Mouse (Mus musculus) midbrain, embryonic 16.5 days (tissue): Measurements from ENCODE around the gene Fgfr2. TPM values are rescaled to one million over a fixed set of nuclear protein-coding genes. Genes with fewer than 3 reads are reported as not detected.

ENCODE experiments used
- ATAC-seq: fragments of 200-750 bp; cut with Nextera tagmentation; 2 replicates; pipeline ENCODE4 v1.8.0; 2017; ENCODE audit warnings: moderate TSS enrichment
- H3K27ac ChIP-seq: fragments of 300-500 bp; sonication (generic); 2 replicates; pipeline ENCODE4 v1.5.1; 2014; ENCODE audit warnings: mild to moderate bottlenecking, low read length, mixed read lengths
- H3K27me3 ChIP-seq: fragments of 300-500 bp; sonication (generic); 2 replicates; pipeline ENCODE4 v1.6.1; 2014; ENCODE audit warnings: low read depth, low read length, mixed read lengths; ENCODE audit not compliant: control insufficient read depth, insufficient read depth
- H3K36me3 ChIP-seq: fragments of 300-500 bp; sonication (generic); 2 replicates; pipeline ENCODE4 v1.6.1; 2014; ENCODE audit warnings: mild to moderate bottlenecking, low read length, moderate library complexity, mixed read lengths; ENCODE audit not compliant: control insufficient read depth, insufficient read depth
- H3K4me1 ChIP-seq: fragments of 300-500 bp; sonication (generic); 2 replicates; pipeline ENCODE4 v1.6.1; 2014; ENCODE audit warnings: mild to moderate bottlenecking, low read length, mixed read lengths; ENCODE audit not compliant: control insufficient read depth, insufficient read depth
- H3K4me2 ChIP-seq: fragments of 300-500 bp; sonication (generic); 2 replicates; pipeline ENCODE4 v1.6.1; 2014; ENCODE audit warnings: mild to moderate bottlenecking, low read length, mixed read lengths
- H3K4me3 ChIP-seq: fragments of 300-500 bp; sonication (generic); 2 replicates; pipeline ENCODE4 v1.5.1; 2014; ENCODE audit warnings: low read depth, mild to moderate bottlenecking, low read length, moderate library complexity, mixed read lengths
- H3K9ac ChIP-seq: fragments of 300-500 bp; sonication (generic); 2 replicates; pipeline ENCODE4 v1.6.1; 2014; ENCODE audit warnings: low read depth, low read length, mixed read lengths
- H3K9me3 ChIP-seq: fragments of 300-500 bp; sonication (generic); replicated peaks from 2 replicates; pipeline ENCODE4 v1.6.1; 2014; ENCODE audit warnings: mild to moderate bottlenecking, low read length, mixed read lengths; ENCODE audit not compliant: control insufficient read depth, poor library complexity, severe bottlenecking
- WGBS: fragments of 180-500 bp; shearing (Covaris S2); extraction: QIAGEN DNeasy Blood & Tissue Kit; methylation state at CpG from one replicate; pipeline ENCODE4 v1.1.7; 2014; 5-methylcytosine and 5-hydroxymethylcytosine counted together
- polyA plus RNA-seq: library from polyadenylated mRNA; unstranded; fragments of >200 nt; fragmentation: Nextera tagmentation; extraction: Ambion mirVana; gene quantifications from 2 replicates; pipeline ENCODE4 v1.2.1, GENCODE M21; 2015

The Fgfr2 gene
- polyA plus RNA-seq, 1 experiment from 2014 or later, result 23.8 TPM

DNA sequence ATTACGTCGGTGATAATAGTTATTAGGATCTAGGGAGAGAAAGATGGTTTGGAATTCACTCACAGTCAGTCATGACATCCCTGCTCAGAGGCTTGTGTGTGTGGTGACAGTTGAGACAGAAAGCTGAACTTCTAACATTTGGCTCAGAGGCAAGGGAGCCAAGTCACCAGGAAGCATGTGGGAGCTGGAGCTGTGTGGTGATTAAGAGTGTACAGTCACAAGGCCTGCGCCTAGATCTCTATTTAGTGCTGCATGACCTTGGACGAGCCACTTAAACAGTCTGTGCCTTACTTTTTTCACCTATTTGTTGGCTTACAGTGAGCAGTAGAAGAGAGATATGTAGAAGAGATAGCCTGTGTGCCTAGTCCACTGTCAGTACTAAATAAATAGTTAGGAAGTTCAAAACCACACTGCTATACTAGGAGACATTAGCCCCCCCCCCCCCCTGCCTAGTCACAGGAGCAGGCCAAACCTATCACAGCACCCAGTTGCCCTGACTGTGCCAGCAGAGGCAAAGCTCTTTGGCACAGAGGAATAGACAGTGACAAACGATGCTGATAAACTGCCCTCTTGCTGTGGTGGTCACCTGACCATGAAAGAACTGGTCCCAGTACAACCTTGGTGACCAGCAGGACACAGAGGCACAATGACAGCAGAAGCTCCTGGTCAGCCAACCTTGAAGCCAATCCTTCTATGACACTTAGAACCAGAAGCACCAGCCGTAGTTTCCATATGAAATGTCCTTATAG lies 1052.1 kb downstream of the Fgfr2 start:
- Histone ChIP-seq H3K27me3 (no peaks in the 10 kb centered on the region), H3K36me3 (no peaks in the 10 kb centered on the region), H3K27ac (no peak overlapping the region), H3K4me2 (no peak overlapping the region), H3K4me3 (no peak overlapping the region), H3K9ac (no peak overlapping the region), H3K4me1 (no peaks in the 10 kb centered on the region), H3K9me3 (no peaks in the 10 kb centered on the region)
- ATAC-seq, result no peak
- WGBS, result 88% methylated on average over 6 of the region's 6 CpGs

GRCm38 (mm10) chr7:132067951-132068350 lies 1055.2 kb downstream of the Fgfr2 start:
- H3K4me2 ChIP-seq, result no peak overlapping the region
- H3K9me3 ChIP-seq, result no peaks in the 10 kb centered on the region
- ATAC-seq, result no peak
- H3K4me1 ChIP-seq, result no peaks in the 10 kb centered on the region
- H3K27ac ChIP-seq, result no peak overlapping the region
- H3K27me3 ChIP-seq, result no peaks in the 10 kb centered on the region
- no peak overlapping the region for H3K9ac ChIP-seq
- H3K4me3 ChIP-seq, result no peak overlapping the region
- H3K36me3 ChIP-seq, result no peaks in the 10 kb centered on the region
- WGBS, result 86% methylated on average over 5 of the region's 5 CpGs

GRCm38 (mm10) chr7:132067511-132067910 lies 1055.6 kb downstream of the Fgfr2 start:
- no peak overlapping the region for H3K27ac ChIP-seq

DNA sequence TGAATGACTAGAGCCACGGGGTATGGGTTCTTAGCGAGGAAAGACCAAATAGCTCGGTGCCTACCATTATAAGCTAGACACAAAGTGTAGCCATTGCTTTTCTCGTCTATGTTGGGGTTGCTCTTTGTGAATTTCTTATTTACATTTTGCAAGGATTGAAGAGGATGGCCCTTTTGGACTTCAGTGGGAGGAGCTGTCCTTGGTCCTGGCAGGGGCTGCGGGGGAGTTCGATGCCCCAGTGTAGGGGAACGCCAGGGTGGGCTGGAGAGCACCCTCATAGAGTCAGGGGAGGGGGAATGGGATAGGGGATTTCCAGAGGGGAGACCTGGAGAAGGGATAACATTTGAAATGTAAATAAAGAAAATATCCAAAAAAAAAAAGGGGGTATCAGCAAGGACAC lies 1063.0 kb downstream of the Fgfr2 start:
- no peak for ATAC-seq
- WGBS, result 79% methylated on average over 7 of the region's 7 CpGs
- Histone ChIP-seq H3K4me2 (no peak overlapping the region), H3K36me3 (no peaks in the 10 kb centered on the region), H3K27ac (no peak overlapping the region), H3K4me3 (no peak overlapping the region), H3K4me1 (peaks cover 6% of the 10 kb centered on the region; the same call in 1 of the 2 replicates), H3K27me3 (no peaks in the 10 kb centered on the region), H3K9ac (no peak overlapping the region), H3K9me3 (no peaks in the 10 kb centered on the region)

More at GRCm38 (mm10) chr7:132067511-132067910, 1055.6 kb downstream of the Fgfr2 start:
- whole genome bisulfite sequencing, result 85% methylated on average over 5 of the region's 5 CpGs
- H3K4me3 ChIP-seq, result no peak overlapping the region
- no peak for ATAC-seq
- H3K36me3 ChIP-seq, result no peaks in the 10 kb centered on the region
- no peaks in the 10 kb centered on the region for H3K27me3 ChIP-seq
- H3K9ac ChIP-seq, result no peak overlapping the region
- H3K4me2 ChIP-seq, result no peak overlapping the region
- no peaks in the 10 kb centered on the region for H3K9me3 ChIP-seq
- no peaks in the 10 kb centered on the region for H3K4me1 ChIP-seq

GRCm38 (mm10) chr7:132056565-132056964 lies 1066.6 kb downstream of the Fgfr2 start:
- Histone ChIP-seq H3K4me3 (no peak overlapping the region), H3K36me3 (no peaks in the 10 kb centered on the region), H3K9me3 (no peaks in the 10 kb centered on the region), H3K4me1 (peaks cover 6% of the 10 kb centered on the region; the same call in 1 of the 2 replicates), H3K27ac (no peak overlapping the region), H3K27me3 (no peaks in the 10 kb centered on the region), H3K4me2 (no peak overlapping the region), H3K9ac (no peak overlapping the region)
- ATAC-seq, result no peak
- 39% methylated on average over 7 of the region's 7 CpGs for WGBS

GRCm38 (mm10) chr7:132046662-132047061 lies 1076.5 kb downstream of the Fgfr2 start:
- no peak for ATAC-seq
- Histone ChIP-seq H3K36me3 (no peaks in the 10 kb centered on the region), H3K4me3 (no peak overlapping the region), H3K9me3 (no peaks in the 10 kb centered on the region), H3K27ac (no peak overlapping the region), H3K4me1 (no peaks in the 10 kb centered on the region), H3K4me2 (no peak overlapping the region), H3K27me3 (no peaks in the 10 kb centered on the region), H3K9ac (no peak overlapping the region)
- 44% methylated on average over 4 of the region's 4 CpGs for WGBS

DNA sequence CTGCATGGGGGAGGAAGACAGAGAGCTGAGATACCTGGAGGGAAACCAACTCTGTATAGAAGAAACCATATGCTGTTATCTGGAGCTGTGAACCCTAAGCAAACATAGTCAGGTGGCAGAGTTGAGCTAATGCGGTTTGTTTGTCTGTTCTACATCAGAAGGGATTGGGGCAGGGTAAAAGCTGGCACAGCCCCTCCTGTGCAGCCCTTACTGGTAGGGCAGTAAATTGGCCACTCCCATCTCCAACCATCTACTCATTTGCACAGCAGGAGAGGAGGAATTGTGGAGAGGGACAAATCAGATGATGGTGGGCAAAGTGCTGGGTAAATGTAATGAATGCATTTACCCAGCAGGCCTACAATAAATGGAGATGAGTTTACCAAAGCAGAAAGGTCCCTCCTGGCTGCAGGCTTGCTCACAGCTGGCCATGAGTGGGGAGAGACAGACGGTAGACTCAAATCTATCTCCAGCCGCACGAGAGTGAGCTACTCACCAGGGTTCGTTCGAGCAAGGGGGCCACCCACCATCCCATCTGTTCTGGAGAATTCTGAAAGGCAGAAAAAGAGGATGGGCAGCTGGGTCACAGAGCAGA lies 1091.1 kb downstream of the Fgfr2 start:
- Histone ChIP-seq H3K9me3 (no peaks in the 10 kb centered on the region), H3K27me3 (no peaks in the 10 kb centered on the region), H3K36me3 (no peaks in the 10 kb centered on the region), H3K9ac (no peak overlapping the region), H3K4me2 (no peak overlapping the region), H3K4me3 (no peak overlapping the region), H3K27ac (no peak overlapping the region), H3K4me1 (no peaks in the 10 kb centered on the region; the same call in 1 of the 2 replicates)
- WGBS, result 56% methylated on average over 6 of the region's 6 CpGs
- ATAC-seq, result no peak

DNA sequence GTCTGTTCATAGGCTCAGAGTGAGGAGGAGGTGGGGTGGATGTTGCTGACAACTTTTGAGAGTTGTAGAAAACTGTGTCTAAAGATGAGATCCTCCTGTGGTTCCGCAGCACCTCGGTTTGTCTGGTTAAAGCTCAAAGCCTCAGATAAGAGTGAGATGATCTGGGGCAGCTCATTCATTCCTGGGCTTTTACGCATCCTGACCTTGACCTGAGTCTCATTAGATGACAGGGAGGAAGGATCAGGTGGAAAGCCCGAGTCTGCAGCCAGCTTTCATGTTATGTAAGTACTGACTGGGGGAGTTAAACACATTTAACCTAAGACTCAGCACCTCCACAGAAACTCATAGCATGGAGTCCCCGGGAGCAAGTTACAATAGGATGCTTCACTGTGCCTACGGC lies 1096.5 kb downstream of the Fgfr2 start:
- Histone ChIP-seq H3K36me3 (no peaks in the 10 kb centered on the region), H3K4me2 (no peak overlapping the region), H3K9me3 (no peaks in the 10 kb centered on the region), H3K27me3 (no peaks in the 10 kb centered on the region), H3K4me1 (no peaks in the 10 kb centered on the region), H3K9ac (no peak overlapping the region), H3K27ac (no peak overlapping the region), H3K4me3 (no peak overlapping the region)
- no peak for ATAC-seq
- 73% methylated on average over 6 of the region's 6 CpGs for WGBS

DNA sequence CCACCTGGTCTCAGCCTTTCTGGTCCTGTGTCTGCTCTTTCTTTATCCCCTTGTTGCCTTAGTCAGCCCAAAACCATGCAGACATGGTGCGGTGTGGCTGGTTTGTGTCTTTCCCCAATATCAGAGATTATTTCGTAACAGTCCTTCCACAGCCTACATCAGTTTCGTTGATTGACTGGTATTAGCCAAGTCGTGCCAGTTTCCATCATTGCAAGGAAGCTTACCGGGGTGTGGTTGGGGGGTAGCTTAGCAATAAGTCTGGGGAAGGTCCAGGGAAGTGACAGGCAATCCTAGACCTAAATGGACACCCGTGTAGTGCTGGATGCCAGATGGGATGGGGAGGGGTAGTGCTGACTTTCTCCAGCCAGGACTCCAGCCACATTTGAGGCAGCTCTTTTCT lies 1097.6 kb downstream of the Fgfr2 start:
- H3K9ac ChIP-seq, result no peak overlapping the region
- no peaks in the 10 kb centered on the region for H3K27me3 ChIP-seq
- H3K4me1 ChIP-seq, result no peaks in the 10 kb centered on the region
- no peak for ATAC-seq
- H3K9me3 ChIP-seq, result no peaks in the 10 kb centered on the region
- no peak overlapping the region for H3K27ac ChIP-seq
- no peak overlapping the region for H3K4me2 ChIP-seq
- H3K4me3 ChIP-seq, result no peak overlapping the region
- 66% methylated on average over 6 of the region's 6 CpGs for WGBS
- no peaks in the 10 kb centered on the region for H3K36me3 ChIP-seq
